Mouse (Mus musculus) left cerebral cortex, adult 18-20 months (tissue): ENCODE data around the gene Pnkd. TPM values are rescaled to one million over a fixed set of nuclear protein-coding genes. Genes with fewer than 3 reads are reported as not detected.
A peak's percentile ranks its signal among the peaks of the same experiment; 100 is the strongest.
"Not testable (repeated sequence)": the region's sequence is repeated elsewhere in the genome, so short reads cannot be mapped to it uniquely, and the experiment has no call there.

ENCODE experiments used
- DNase-seq, 2 experiments: peaks; one replicate each; pipeline ENCODE4 v3.0.0; 2021 to 2022; ENCODE audit warnings: low spot score in 2 of 2, mixed read lengths in 1 of 2
- total RNA-seq, 2 experiments: library from RNA; stranded (reverse); gene quantifications; 2 replicates each; pipeline ENCODE4 v1.2.3; 2021

Gene Pnkd
- total RNA-seq, 2 experiments from 2014 or later: 179 TPM

- DNase-seq: no peak
Observed at GRCm38 (mm10) chr1:74277883-74278537, 6.7 kb upstream of the Pnkd start.

DNA sequence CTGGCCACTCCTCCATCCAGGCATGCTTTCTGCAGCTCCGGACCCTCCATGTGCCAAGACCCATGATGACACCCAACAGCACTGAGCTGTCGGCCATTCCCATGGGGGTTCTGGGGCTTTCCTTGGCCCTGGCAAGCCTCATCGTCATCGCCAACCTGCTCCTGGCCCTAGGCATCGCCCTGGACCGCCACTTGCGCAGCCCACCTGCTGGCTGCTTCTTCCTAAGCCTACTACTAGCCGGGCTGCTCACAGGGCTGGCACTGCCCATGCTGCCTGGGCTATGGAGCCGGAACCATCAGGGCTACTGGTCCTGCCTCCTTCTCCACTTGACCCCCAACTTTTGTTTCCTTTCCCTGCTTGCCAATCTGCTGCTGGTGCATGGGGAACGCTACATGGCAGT lies 6.2 kb upstream of the Pnkd start, which contains the start of gene Gpbar1:
TSS of gene Gpbar1 (plus strand) at position 13 of the 400 bp plus-strand sequence.
- DNase-seq: no peak

DNA sequence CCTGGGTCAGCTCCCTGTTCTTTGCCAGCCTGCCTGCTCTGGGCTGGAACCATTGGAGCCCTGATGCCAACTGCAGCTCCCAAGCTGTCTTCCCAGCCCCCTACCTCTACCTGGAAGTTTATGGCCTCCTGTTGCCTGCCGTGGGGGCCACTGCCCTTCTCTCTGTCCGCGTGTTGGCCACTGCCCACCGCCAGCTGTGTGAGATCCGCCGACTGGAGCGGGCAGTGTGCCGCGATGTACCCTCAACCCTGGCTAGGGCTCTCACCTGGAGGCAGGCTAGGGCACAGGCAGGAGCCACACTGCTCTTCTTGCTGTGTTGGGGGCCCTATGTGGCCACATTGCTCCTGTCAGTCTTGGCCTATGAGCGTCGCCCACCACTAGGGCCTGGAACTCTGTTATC lies 5.7 kb upstream of the Pnkd start:
- DNase-seq: no peak

- no peak for DNase-seq
Observed at GRCm38 (mm10) chr1:74280591-74281325, 4.0 kb upstream of the Pnkd start.

DNA sequence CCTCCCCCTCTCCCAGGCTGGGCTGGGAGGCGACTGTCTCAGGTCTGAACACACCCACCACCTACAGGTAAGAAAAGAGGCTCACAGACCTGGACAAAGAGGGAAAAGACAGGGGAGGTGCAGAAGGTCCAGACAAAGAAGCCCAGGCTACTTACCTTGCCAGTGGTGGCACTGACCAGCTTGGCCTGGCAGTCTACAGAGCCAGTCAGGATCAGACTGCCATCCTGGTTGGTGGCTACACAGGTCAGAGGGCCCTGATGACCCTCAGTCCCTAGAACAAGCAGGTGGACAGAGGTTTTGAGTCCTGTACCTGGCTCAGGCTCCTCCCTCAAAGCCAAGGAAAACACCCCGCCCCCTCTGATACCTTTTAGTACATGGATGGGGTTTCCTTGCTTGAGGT lies 3.4 kb upstream of the Pnkd start:
- DNase-seq: no peak

GRCm38 (mm10) chr1:74281886-74282285 lies 2.8 kb upstream of the Pnkd start:
- no peak for DNase-seq

DNA sequence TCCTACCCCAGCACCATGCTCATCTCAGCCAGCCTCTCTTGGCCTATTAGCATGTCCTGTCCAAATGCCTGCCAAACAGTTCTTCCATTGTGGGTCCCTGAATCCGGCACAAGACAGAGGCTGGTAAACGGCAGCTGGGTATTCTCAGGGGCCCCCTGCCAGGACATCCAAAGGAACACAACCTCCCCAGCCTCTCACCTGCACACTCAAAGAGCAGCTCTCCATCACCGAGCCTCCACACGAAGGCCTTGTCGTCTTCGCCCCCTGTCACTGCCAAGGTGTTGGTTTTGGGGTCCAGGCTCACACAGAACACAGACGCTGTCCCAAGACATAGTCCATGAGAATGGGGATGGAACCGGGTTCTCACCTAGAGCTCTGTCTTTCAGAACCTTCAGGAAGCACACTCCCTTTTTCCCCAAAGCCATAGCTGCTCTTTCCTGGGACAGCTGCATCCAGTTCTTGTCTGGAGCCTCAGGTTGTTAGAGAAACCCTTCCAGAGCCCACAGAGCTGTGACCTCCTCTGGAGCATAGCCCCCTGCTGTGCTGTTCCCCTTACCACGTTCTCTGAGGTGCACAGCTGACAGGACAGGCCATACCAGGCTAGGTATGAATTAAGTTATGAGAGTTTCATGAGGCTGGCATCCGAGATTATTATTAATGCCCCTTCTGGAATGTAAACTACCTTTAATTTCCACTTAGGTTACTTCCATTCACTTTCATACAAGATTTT lies 1.7 kb upstream of the Pnkd start:
- DNase-seq: no peak

DNA sequence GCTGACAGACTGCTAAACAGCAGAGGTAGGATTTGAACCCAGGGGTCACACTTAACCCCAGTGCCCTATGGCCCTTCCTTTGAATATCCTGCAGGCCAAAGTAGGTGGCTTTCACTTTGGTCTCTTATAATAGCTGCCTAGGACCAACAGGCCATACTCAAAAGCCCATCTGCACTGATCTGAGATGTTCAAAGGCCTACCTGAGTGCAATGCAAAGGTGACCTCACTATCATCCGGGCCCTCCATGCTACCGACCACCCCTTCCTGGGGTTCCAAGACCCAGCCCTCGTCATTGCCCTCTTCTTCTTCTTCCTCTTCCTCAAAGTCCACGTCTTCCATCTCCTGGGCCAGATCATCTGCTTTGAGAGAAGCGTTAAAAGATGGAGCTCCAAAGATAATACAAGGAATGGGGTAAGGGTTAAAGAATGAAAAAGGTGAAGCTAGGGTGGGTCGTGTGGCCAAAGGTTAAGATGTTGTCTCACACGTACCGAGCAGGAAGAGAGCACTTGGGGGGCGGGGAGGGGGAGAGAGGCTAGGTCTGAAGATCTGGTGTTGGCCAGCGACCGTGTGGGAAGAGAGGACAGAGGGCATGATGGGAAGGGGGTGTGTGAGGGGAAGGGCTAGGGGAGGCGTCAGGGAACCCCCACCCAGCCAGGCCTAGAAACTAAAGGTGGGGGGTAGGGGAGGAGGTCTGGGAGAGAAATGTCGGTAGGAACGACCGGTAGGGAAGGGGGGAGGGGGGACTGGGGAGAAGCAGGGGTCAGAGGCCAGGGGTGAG lies 855 bp upstream of the Pnkd start:
- DNase-seq: peak; percentile 26 to 43

- DNase-seq: no peak
Observed at GRCm38 (mm10) chr1:74285212-74286010, 681 bp downstream of the Pnkd start.

GRCm38 (mm10) chr1:74286869-74287607 lies 2.3 kb downstream of the Pnkd start:
- DNase-seq: not testable (repeated sequence)

GRCm38 (mm10) chr1:74288327-74288726 lies 3.6 kb downstream of the Pnkd start:
- no peak for DNase-seq

- no peak for DNase-seq
Observed at GRCm38 (mm10) chr1:74289248-74289647, 4.5 kb downstream of the Pnkd start.

DNA sequence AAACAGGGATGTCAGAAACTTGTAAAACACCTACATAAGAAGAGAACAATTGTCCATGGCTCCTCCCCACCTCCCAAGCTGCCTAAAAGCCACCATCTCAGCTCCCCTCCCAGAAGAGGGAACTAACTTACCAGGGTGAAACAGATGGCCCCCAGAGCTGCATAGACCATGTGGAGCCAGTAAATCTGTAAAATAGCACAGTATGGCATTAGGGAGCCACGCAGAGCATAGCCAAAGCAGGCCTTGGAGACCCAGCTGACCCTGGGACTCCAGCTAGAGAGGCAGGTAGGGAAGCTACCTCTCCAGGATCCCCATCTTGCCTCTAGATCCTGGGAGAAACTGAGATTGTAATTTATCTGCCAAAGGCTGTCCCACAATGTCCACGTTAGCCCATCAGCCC lies 5.0 kb downstream of the Pnkd start:
- DNase-seq: no peak

- DNase-seq: no peak
Observed at GRCm38 (mm10) chr1:74290141-74290540, 5.4 kb downstream of the Pnkd start.

GRCm38 (mm10) chr1:74292331-74293020 lies 7.7 kb downstream of the Pnkd start:
- no peak for DNase-seq

- DNase-seq: no peak
Observed at GRCm38 (mm10) chr1:74293306-74293960, 8.7 kb downstream of the Pnkd start.

- DNase-seq: no peak
Observed at GRCm38 (mm10) chr1:74294090-74294643, 9.4 kb downstream of the Pnkd start.

DNA sequence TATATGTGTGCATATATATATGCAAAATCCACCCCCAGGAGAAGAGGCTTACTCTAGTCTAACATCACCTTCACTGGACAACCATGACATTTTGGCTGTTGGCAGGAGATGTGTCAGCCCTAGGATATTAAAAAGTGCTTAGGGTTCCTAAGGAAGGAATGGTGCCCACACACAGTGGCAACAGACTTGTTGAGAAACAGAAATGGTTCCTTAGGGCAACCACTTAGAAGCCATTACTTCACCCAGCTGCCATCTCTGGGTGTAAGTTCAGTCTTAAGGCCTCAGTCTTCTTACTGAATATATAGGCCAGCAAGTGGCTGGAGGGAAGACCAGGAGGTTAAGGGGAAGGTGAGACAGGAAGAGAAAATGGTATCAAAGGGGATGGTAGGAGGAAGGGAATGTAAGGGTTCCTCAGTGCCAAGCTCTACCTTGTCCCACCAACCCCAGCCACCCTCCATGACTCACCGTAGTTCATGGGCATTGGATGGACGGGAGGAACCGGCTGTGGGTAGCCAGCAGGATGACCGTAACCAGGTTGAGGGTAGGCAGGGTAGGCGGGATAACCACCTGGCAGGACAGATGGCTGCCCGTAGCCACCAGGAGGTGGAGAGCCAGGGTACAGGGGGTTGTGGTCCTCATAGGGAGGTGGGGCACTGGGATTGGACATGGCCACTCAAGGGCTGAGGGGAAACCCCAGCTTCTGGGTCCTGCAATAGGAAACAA lies 10.2 kb downstream of the Pnkd start:
- DNase-seq: peak in 1 of 2 experiments; percentile 17
